Mouse (Mus musculus): ENCODE measurements around the gene ccdc198.

The ccdc198 gene

DNA sequence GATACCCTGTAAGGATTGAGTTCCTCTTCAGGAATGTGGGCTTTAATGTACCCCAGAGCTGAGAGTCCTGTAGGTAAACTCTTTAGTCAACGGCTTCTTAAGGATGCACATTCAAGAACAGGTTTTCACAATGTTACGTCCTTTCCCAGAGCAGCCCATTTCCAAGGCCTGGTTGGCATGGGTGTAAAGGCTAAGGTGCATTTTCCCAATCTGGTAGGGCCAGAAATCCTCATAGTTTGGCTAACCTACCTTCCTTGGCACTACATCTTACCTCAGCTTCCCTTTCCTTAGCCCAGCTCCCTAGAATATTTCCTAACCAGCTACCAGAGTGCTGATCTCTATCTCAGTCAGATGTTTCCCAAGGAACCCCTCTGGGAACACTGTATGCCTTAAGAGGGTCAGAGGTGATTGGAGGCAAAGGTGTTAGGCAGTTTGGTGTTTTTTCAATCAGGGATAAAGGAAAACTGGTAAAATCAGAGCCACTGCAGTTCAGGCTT is 48.2 kb downstream of the ccdc198 start:
- DNase-seq (ENCODE audit: low spot score) = no peak

DNA sequence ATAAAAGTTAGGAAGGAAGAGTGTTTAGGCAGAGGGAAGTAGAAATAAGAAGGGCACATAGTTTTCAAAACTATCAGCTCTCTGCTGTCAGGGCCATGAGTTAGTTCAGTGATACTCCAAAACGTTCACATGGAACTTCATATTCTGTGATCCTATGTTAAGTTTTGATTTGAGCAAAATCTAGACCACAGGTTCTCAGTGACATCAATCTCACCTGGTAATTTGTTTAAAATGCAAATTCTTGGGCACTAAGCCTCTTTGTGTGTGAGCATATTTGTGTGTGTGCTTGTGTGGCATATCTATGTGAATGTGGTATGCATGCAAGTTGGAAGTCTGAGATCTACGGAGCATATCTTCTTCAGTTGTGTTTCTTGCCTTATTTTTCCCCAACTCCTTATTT is 59.0 kb downstream of the ccdc198 start:
- DNase-seq (ENCODE audit: low spot score) = no peak

DNA sequence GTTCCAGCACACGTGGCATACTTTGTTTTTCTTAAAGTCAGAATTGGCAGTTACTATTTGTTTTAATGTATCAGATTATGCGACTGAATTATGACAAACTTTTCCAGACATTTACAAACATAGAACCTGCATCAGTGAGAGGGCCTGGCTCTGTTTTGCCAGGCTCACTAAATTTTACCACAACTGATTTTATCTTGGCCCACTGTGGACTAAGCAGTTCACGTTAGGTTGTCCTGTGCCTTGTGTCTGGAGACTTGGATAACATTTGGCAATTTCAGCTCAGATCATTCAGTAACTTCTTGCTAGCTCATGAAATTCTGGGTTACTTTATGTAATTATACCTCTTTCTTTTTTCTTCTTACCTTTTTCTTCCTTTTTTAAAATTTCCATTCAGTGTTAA is 65.5 kb downstream of the ccdc198 start:
- DNase-seq (ENCODE audit: low spot score) = no peak

DNA sequence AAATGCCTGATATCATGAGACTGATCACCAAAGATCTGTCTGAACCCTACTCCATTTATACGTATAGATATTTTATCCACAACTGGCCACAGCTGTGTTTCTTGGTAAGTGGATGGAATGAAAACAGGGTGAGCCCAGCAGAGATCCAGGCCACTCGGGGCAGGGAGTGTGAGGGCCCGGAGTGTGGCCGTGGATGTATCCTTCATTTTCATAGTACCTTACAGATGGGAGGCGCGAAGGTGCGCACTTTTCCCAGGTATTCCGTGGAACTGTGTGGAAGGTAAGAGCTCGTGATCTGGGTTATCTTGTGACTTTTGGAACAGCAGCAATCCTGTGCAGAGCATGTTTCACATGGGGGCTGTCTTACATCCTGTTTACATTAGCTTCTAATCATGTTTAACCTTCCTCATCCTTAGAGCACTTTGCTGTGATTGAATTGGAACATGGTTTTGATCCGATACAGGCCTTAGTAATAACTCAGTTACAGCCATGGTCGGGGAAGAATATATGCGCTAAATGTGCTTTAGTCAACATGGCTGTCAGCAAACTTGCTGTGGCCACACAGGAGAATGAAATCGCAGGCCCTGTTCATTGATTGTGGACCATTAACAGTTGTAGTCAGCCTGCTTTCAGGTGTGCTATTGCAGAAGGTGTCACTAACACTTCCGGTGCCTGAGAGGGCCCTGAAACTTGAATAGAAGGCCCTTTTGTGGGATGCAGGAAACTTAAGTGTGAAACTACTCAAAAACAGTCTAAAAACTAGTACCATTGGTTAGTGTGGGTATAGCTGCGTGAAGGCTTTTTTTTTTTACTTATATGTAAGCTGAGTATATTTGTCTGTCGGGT is 71.8 kb downstream of the ccdc198 start:
- DNase-seq (ENCODE audit: low spot score) = peak; percentile 17

DNA sequence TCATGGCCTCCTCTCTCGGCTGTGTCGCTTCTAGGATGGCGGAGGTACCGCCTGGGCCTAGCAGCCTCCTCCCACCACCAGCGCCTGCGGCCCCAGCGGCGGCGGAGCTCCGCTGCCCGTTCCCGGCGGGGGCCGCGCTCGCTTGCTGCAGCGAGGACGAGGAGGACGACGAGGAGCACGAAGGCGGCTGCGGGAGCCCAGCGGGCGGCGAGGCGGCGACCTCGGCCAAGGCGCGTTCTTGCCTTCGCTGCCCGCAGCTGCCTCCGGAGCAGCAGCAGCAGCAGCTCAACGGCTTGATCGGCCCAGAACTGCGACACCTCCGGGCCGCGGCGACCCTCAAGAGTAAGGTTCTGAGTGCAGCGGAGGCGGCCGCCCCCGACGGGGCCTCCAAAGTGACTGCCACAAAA is 72.7 kb downstream of the ccdc198 start:
- DNase-seq (ENCODE audit: low spot score) = peak; percentile 65

DNA sequence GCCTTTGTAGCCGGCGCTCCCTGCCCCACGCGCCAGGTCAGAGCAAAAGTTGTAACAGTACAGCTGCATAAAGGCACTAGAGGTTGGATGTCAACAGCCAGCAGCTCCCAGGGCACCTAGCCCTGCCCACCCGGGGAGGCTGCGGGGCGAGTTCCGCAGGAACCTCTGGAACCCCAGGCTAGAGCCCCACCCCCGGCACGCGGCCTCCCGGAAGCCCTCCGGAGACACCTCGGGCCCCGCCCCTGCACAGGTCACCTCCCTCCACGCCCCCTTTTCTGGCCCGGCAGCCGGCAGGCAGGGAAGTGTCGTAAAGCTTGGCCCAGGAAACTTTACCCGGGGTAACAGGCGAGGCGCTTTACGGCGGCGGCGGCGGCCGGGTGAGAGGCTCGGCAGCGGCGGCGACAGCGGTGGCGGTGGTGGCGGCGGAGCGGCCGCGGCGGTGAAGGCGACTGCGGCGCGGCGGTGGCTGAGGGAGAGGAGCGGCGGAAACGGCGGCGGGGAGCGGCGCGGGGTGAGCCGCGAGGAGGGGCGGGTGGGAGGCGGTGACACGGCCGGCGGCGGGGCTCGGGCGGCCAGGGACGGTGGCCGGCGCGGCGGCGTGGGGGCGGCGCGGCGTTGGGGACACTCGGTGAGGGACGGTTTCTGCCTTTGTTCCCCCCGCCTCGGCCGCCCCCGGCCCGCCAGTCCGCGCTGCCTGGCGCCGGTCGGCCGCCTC is 73.2 kb downstream of the ccdc198 start, which contains the start of gene Naa30:
TSS of gene Naa30 (plus strand) at position 360 of the 715 bp plus-strand sequence.
- DNase-seq (ENCODE audit: low spot score) = peak; percentile 98

DNA sequence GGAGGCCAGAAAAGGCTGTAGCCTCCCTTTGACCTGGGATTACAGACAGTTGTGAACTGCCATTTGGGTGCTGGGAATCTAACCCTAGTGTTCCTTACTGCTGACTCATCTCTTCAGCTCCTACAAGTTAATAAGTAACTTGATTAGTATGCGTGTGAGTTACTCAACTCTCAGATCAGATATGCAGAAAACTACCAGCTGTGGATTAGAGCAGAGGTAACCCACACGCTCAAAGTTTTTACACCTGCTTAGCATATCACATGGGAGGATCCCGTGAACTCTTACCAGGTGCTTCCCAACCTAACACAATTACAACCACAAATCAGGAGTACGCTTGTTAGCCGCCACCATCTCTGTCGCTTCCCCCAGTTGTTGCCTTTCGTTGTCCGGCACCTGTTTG is 74.0 kb downstream of the ccdc198 start:
- DNase-seq (ENCODE audit: low spot score) = peak; percentile 3

Measured in T-cell, adult 2 months (primary cell).